Mouse (Mus musculus) lung, adult 2 months (tissue): ENCODE results near the gene Actr2. TPM values are rescaled to one million over a fixed set of nuclear protein-coding genes. Genes with fewer than 3 reads are reported as not detected.
"Not testable (repeated sequence)": the region's sequence is repeated elsewhere in the genome, so short reads cannot be mapped to it uniquely, and the experiment has no call there.

Experiments used
- DNase-seq: peaks from one replicate; pipeline ENCODE4 v3.0.0; 2022
- H3K4me1 ChIP-seq: fragments of 200-500 bp; 2 replicates; pipeline ENCODE4 v1.6.1; 2011; ENCODE audit warnings: low read length; ENCODE audit not compliant: control insufficient read depth, insufficient read depth
- H3K4me3 ChIP-seq: fragments of 200-500 bp; replicated peaks from 2 replicates; pipeline ENCODE3; 2011; ENCODE audit warnings: low read depth, mild to moderate bottlenecking, control low read depth, low read length; ENCODE audit errors: extremely low read depth
- CTCF ChIP-seq: fragments of 200-500 bp; IDR thresholded peaks from 2 replicates; pipeline ENCODE4 v1.5.1; 2011; ENCODE audit warnings: mild to moderate bottlenecking, low read length, control low read depth; ENCODE audit not compliant: insufficient read depth
- POLR2A ChIP-seq: fragments of 200-500 bp; IDR thresholded peaks from 2 replicates; pipeline ENCODE4 v1.6.1; 2011; ENCODE audit warnings: low read depth, mild to moderate bottlenecking, control low read depth, low read length, borderline replicate concordance; ENCODE audit errors: extremely low read depth
- WGBS: fragments of 180-500 bp; shearing (Covaris S2); methylation state at CpG from one replicate; pipeline ENCODE4 v1.1.7; 2018; 5-methylcytosine and 5-hydroxymethylcytosine counted together
- polyA plus RNA-seq: library from polyadenylated mRNA; depleted of rRNA; stranded (reverse); fragments of >200 nt; gene quantifications from 2 replicates; pipeline ENCODE4 v1.2.3, GENCODE M21; 2012

The Actr2 gene
- polyA plus RNA-seq, 1 experiment, result 37.7 TPM

- 89% methylated on average over 5 of the region's 5 CpGs for WGBS
- DNase-seq, result no peak
- TF ChIP-seq CTCF (no peak), POLR2A (no peak)
These were observed 27.6 kb upstream of the Actr2 start for GRCm38 (mm10) chr11:20140286-20140685.

GRCm38 (mm10) chr11:20139711-20140110 lies 27.0 kb upstream of the Actr2 start:
- DNase-seq, result no peak
- Histone ChIP-seq H3K4me1 (no peaks in the 10 kb centered on the region), H3K4me3 (no peak overlapping the region)
- 98% methylated on average over 2 of the region's 2 CpGs for WGBS
- TF ChIP-seq POLR2A (no peak), CTCF (no peak)

More at GRCm38 (mm10) chr11:20140286-20140685, 27.6 kb upstream of the Actr2 start:
- Histone ChIP-seq H3K4me1 (no peaks in the 10 kb centered on the region), H3K4me3 (no peak overlapping the region)

- DNase-seq, result no peak
- H3K4me1 ChIP-seq, result no peaks in the 10 kb centered on the region
- 87% methylated on average over 6 of the region's 6 CpGs for WGBS
- TF ChIP-seq CTCF, result no peak
- TF ChIP-seq POLR2A, result no peak
- no peak overlapping the region for H3K4me3 ChIP-seq
These were observed 25.9 kb upstream of the Actr2 start for GRCm38 (mm10) chr11:20138498-20139208.

GRCm38 (mm10) chr11:20137872-20138271 lies 25.2 kb upstream of the Actr2 start:
- TF ChIP-seq CTCF (no peak), POLR2A (no peak)
- 73% methylated on average over 2 of the region's 2 CpGs for WGBS
- Histone ChIP-seq H3K4me3 (no peak overlapping the region), H3K4me1 (no peaks in the 10 kb centered on the region)
- no peak for DNase-seq

- no peaks in the 10 kb centered on the region for H3K4me1 ChIP-seq
- H3K4me3 ChIP-seq, result no peak overlapping the region
- no peak for DNase-seq
- WGBS, result 84% methylated on average over 6 of the region's 6 CpGs
- TF ChIP-seq CTCF (no peak), POLR2A (no peak)
These were observed 23.6 kb upstream of the Actr2 start for GRCm38 (mm10) chr11:20136314-20136713.

GRCm38 (mm10) chr11:20134869-20135268 lies 22.2 kb upstream of the Actr2 start:
- WGBS, result 80% methylated on average over 3 of the region's 3 CpGs
- H3K4me1 ChIP-seq, DNase-seq, H3K4me3 ChIP-seq: not testable (repeated sequence)

GRCm38 (mm10) chr11:20133721-20134120 lies 21.0 kb upstream of the Actr2 start:
- TF ChIP-seq CTCF, result no peak
- no peak for TF ChIP-seq POLR2A
- WGBS, result 87% methylated on average over 1 of the region's 1 CpGs
- Histone ChIP-seq H3K4me1 (no peaks in the 10 kb centered on the region), H3K4me3 (no peak overlapping the region)
- no peak for DNase-seq

GRCm38 (mm10) chr11:20132955-20133562 lies 20.3 kb upstream of the Actr2 start:
- Histone ChIP-seq H3K4me1 (no peaks in the 10 kb centered on the region), H3K4me3 (peak overlapping the region; percentile 31)
- 18% methylated on average over 12 of the region's 12 CpGs for WGBS
- TF ChIP-seq POLR2A (no peak), CTCF (peak; percentile 80)
- DNase-seq, result peak; percentile 85

GRCm38 (mm10) chr11:20126673-20127516 lies 14.2 kb upstream of the Actr2 start:
- WGBS, result 57% methylated on average over 10 of the region's 10 CpGs
- no peaks in the 10 kb centered on the region for H3K4me1 ChIP-seq
- TF ChIP-seq POLR2A (no peak), CTCF (no peak)
- no peak overlapping the region for H3K4me3 ChIP-seq
- DNase-seq, result no peak

- H3K4me3 ChIP-seq, result no peak overlapping the region
- TF ChIP-seq POLR2A (no peak), CTCF (no peak)
- no peaks in the 10 kb centered on the region for H3K4me1 ChIP-seq
- no peak for DNase-seq
- WGBS, result 72% methylated on average over 1 of the region's 1 CpGs
These were observed 12.7 kb upstream of the Actr2 start for GRCm38 (mm10) chr11:20125423-20125822.
